Mouse (Mus musculus): ENCODE measurements around the gene Gm14190. TPM values are rescaled to one million over a fixed set of nuclear protein-coding genes. Genes with fewer than 3 reads are reported as not detected.
"Not testable (repeated sequence)": the region's sequence is repeated elsewhere in the genome, so short reads cannot be mapped to it uniquely, and the experiment has no call there.

The Gm14190 gene
- polyA plus RNA-seq (2015; fragmentation: Nextera tagmentation; extraction: Ambion mirVana), result not detected in 2 replicates

DNA sequence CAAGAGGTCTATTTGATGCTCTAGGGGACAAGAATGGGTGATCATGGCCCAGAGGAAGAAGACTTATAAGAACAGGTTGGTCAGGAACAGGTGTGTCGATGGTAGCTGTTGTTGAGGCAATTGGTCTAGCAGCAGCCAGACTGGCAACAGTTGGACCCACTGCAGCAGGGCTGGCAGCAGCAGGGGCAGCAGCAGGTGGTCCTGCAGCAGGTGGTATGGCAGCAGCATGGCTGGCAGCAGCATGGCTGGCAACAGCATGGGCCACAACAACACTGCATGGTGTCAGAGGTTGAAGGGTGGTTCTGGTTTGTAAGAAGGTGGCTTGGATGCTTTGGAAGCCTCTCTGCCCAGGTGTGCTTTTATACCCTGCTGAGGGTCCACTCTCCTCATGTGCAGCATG, at the start of gene Gm14190:
Gene Gm14190 (minus strand): TSS at position 278 of the 400 bp plus-strand sequence.
- H3K36me3 ChIP-seq, result no peaks in the 10 kb centered on the region
- no peaks in the 10 kb centered on the region for H3K4me1 ChIP-seq (replicated peaks)
- no peaks in the 10 kb centered on the region for H3K27me3 ChIP-seq
- 85% methylated on average over 1 of the region's 1 CpGs for WGBS
- no peak within 1 kb of the TSS for H3K27ac ChIP-seq (replicated peaks)
- no peaks in the 10 kb centered on the region for H3K9me3 ChIP-seq
- H3K4me2 ChIP-seq, result no peak within 1 kb of the TSS
- H3K4me3 ChIP-seq, result no peak within 1 kb of the TSS
- no peak for ATAC-seq (ENCODE audit: low read depth)
- H3K9ac ChIP-seq, result no peak within 1 kb of the TSS

DNA sequence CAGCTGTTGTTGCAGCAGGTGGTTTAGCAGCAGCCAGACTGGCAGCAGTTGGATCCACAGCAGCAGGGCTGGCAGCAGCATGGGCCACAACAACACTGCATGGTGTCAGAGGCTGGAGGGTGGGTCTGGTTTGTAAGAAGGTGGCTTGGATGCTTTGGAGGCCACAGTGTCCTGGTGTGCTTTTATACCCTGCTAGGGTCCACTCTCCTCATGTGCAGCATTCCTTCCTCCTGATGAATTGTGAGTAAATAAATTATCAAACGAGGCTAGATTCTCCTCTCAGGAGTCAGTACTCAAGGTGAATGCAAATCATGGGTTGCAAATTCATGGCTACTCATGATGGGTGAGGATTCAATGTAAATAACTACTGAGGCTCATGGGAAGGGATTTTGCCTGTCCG, 43.6 kb upstream of the Gm14190 start, which contains the start of gene Gm14180:
Gene Gm14180 (minus strand): TSS at position 101 of the 400 bp plus-strand sequence.
- H3K9ac ChIP-seq, result no peak within 1 kb of the TSS
- H3K27ac ChIP-seq (replicated peaks), result no peak within 1 kb of the TSS
- H3K4me1 ChIP-seq (replicated peaks), result no peaks in the 10 kb centered on the region
- H3K9me3 ChIP-seq, result no peaks in the 10 kb centered on the region
- H3K36me3 ChIP-seq, result no peaks in the 10 kb centered on the region
- no peak for ATAC-seq (ENCODE audit: low read depth)
- H3K27me3 ChIP-seq, result no peaks in the 10 kb centered on the region
- no peak within 1 kb of the TSS for H3K4me2 ChIP-seq
- 64% methylated on average over 2 of the region's 2 CpGs for WGBS
- no peak within 1 kb of the TSS for H3K4me3 ChIP-seq

- H3K27me3 ChIP-seq, result no peaks in the 10 kb centered on the region
- H3K4me3 ChIP-seq, result no peak overlapping the region
- no peak overlapping the region for H3K4me2 ChIP-seq
- H3K9ac ChIP-seq, result no peak overlapping the region
- H3K9me3 ChIP-seq, result no peaks in the 10 kb centered on the region
- ATAC-seq (ENCODE audit: low read depth), result no peak
- no peaks in the 10 kb centered on the region for H3K36me3 ChIP-seq
- 84% methylated on average over 2 of the region's 2 CpGs for WGBS
- no peaks in the 10 kb centered on the region for H3K4me1 ChIP-seq (replicated peaks)
- H3K27ac ChIP-seq (replicated peaks), result no peak overlapping the region
Measured at GRCm38 (mm10) chr11:99724061-99724460, 33.5 kb upstream of the Gm14190 start.

- Histone ChIP-seq H3K9ac (no peak overlapping the region), H3K27me3 (no peaks in the 10 kb centered on the region), H3K27ac (replicated peaks) (no peak overlapping the region), H3K4me3 (no peak overlapping the region), H3K4me1 (replicated peaks) (no peaks in the 10 kb centered on the region), H3K36me3 (no peaks in the 10 kb centered on the region), H3K9me3 (no peaks in the 10 kb centered on the region), H3K4me2 (no peak overlapping the region)
- no peak for ATAC-seq (ENCODE audit: low read depth)
- WGBS, result 100% methylated on average over 1 of the region's 1 CpGs
Measured at GRCm38 (mm10) chr11:99718759-99719158, 28.2 kb upstream of the Gm14190 start.

DNA sequence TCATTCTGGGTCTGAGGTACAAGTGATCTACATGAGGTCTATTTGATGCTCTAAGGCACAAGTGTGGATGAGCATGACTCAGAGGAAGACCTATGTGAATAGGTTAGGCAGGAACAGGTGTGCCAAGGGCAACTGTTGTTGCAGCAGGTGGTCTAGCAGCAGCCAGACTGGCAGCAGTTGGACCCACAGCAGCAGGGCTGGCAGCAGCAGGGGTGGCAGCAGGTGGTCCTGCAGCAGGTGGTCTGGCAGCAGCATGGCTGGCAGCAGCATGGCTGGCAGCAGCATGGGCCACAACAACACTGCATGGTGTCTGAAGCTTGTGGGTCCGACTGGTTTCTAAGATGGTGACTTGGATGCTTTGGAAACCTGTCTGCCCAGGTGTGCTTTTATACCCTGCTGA, 5.3 kb downstream of the Gm14190 start:
- H3K4me3 ChIP-seq; H3K36me3 ChIP-seq; H3K27me3 ChIP-seq; H3K4me2 ChIP-seq; ATAC-seq (ENCODE audit: low read depth); H3K27ac ChIP-seq (replicated peaks); H3K9me3 ChIP-seq; H3K9ac ChIP-seq; H3K4me1 ChIP-seq (replicated peaks): not testable (repeated sequence)
- WGBS, result 81% methylated on average over 1 of the region's 1 CpGs

DNA sequence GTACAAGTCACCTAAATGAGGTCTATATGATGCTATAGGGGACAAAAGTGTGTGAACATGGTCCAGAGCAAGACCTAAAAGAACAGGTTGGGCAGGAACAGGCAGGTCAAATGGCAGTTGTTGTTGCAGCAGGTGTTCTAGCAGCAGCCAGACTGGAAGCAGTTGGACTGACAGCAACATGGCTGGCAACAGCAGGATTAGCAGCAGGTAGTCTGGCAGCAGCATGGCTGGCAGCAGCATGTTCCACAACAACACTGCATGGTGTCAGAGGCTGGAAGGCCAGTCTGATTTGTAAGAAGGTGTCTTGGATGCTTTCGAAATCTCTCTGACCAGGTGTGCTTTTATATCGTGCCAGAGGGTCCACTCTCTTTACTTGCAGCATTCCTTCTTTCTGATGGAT, 7.1 kb downstream of the Gm14190 start:
- no peak for ATAC-seq (ENCODE audit: low read depth)
- Histone ChIP-seq H3K4me3 (no peak overlapping the region), H3K27ac (replicated peaks) (no peak overlapping the region), H3K4me1 (replicated peaks) (no peaks in the 10 kb centered on the region), H3K4me2 (no peak overlapping the region), H3K9me3 (no peaks in the 10 kb centered on the region), H3K27me3 (no peaks in the 10 kb centered on the region), H3K9ac (no peak overlapping the region), H3K36me3 (no peaks in the 10 kb centered on the region)
- 80% methylated on average over 2 of the region's 2 CpGs for WGBS

DNA sequence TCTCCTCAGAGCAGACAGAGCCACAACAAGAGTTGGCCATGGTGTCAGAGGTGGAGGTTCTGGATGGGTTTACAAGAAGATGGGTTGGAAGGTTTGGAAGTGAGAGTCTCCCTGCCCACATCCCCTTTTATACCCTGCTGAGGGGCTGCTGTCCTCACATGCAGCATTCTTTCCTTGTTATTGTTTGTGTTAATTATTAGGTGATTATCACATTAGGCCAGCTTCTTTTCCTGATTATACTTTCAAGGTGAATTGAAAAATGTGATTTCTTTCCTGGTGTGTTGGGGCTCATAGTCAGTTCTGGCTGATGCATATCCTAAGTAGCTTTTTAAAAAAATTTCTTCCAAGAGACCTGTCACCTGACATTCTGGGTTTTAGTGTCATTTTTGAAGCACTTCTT, 24.7 kb downstream of the Gm14190 start, which contains the start of gene Krtap4-6:
Gene Krtap4-6 (minus strand): TSS at position 101 of the 400 bp plus-strand sequence.
- no peak within 1 kb of the TSS for H3K4me3 ChIP-seq
- no peak within 1 kb of the TSS for H3K4me2 ChIP-seq
- H3K9ac ChIP-seq, result no peak within 1 kb of the TSS
- no peaks in the 10 kb centered on the region for H3K9me3 ChIP-seq
- no peak within 1 kb of the TSS for H3K27ac ChIP-seq (replicated peaks)
- H3K36me3 ChIP-seq, result no peaks in the 10 kb centered on the region
- no peaks in the 10 kb centered on the region for H3K27me3 ChIP-seq
- ATAC-seq (ENCODE audit: low read depth), result no peak
- H3K4me1 ChIP-seq (replicated peaks), result no peaks in the 10 kb centered on the region

DNA sequence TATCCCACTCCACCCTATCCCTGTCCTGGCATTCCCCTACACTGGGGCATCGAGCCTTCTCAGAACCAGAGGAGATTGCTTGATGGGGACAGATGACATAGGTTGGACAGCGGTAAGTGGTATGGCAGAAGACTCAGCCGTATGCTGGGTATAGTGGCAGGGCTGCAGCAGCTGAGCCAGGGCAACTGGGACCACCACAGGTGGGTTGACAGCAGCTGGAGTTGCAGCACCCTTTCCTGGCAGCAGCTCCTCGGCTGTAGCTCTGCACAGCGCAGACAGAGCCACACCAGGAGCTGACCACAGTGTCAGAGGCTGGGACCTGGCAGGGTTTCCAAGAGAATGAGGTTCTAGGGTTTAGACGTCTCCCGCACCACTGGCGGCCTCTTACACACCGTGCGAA, 27.7 kb downstream of the Gm14190 start:
- no peaks in the 10 kb centered on the region for H3K27me3 ChIP-seq
- no peaks in the 10 kb centered on the region for H3K9me3 ChIP-seq
- H3K27ac ChIP-seq (replicated peaks), result no peak overlapping the region
- ATAC-seq (ENCODE audit: low read depth), result no peak
- no peak overlapping the region for H3K4me3 ChIP-seq
- no peak overlapping the region for H3K9ac ChIP-seq
- WGBS, result 86% methylated on average over 10 of the region's 10 CpGs
- H3K4me1 ChIP-seq (replicated peaks), result no peaks in the 10 kb centered on the region
- no peak overlapping the region for H3K4me2 ChIP-seq
- no peaks in the 10 kb centered on the region for H3K36me3 ChIP-seq

DNA sequence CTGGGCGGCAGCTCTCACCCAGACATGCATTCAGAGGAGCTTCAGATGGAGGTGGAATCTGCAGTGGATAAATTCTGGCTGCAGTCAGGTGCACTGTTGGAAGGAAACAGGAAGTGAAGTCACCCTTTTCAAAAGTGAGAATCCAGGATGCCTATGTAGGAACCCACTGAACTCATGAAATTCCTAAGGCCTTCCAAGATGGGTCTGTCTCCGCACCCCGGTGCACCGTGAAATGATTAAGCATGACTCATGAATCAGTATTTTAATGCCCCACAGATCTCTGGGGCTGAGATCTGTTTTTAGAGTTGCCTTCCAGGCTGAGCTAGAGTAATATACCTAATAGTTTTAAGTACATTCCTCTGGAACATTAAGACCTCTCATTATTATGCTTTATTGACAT, 31.3 kb downstream of the Gm14190 start:
- Histone ChIP-seq H3K4me1 (replicated peaks) (no peaks in the 10 kb centered on the region), H3K27ac (replicated peaks) (no peak overlapping the region), H3K9ac (no peak overlapping the region), H3K4me3 (no peak overlapping the region), H3K27me3 (no peaks in the 10 kb centered on the region), H3K36me3 (no peaks in the 10 kb centered on the region), H3K4me2 (no peak overlapping the region), H3K9me3 (no peaks in the 10 kb centered on the region)
- 77% methylated on average over 4 of the region's 4 CpGs for WGBS
- no peak for ATAC-seq (ENCODE audit: low read depth)

GRCm38 (mm10) chr11:99658467-99659010, 32.0 kb downstream of the Gm14190 start, which contains the start of gene Gm11563:
Gm11563 (minus strand) TSS chr11:99658960.
- H3K4me2 ChIP-seq; H3K4me3 ChIP-seq; ATAC-seq (ENCODE audit: low read depth); H3K27ac ChIP-seq (replicated peaks); H3K4me1 ChIP-seq (replicated peaks); H3K36me3 ChIP-seq; H3K9ac ChIP-seq; H3K9me3 ChIP-seq; H3K27me3 ChIP-seq: not testable (repeated sequence)
- WGBS, result 57% methylated on average over 10 of the region's 10 CpGs

- no peak overlapping the region for H3K4me2 ChIP-seq
- H3K36me3 ChIP-seq, result no peaks in the 10 kb centered on the region
- H3K4me3 ChIP-seq, result no peak overlapping the region
- whole genome bisulfite sequencing, result 40% methylated on average over 5 of the region's 5 CpGs
- ATAC-seq (ENCODE audit: low read depth), result no peak
- no peaks in the 10 kb centered on the region for H3K4me1 ChIP-seq (replicated peaks)
- H3K27ac ChIP-seq (replicated peaks), result no peak overlapping the region
- no peaks in the 10 kb centered on the region for H3K27me3 ChIP-seq
- H3K9me3 ChIP-seq, result no peaks in the 10 kb centered on the region
- H3K9ac ChIP-seq, result no peak overlapping the region
Measured at GRCm38 (mm10) chr11:99657051-99657450, 33.5 kb downstream of the Gm14190 start.

GRCm38 (mm10) chr11:99650136-99650535, 40.4 kb downstream of the Gm14190 start, which contains the start of gene Gm11555:
Gm11555 (minus strand) TSS chr11:99650236.
- no peak for ATAC-seq (ENCODE audit: low read depth)
- no peak within 1 kb of the TSS for H3K9ac ChIP-seq
- no peaks in the 10 kb centered on the region for H3K4me1 ChIP-seq (replicated peaks)
- no peak within 1 kb of the TSS for H3K4me2 ChIP-seq
- H3K27me3 ChIP-seq, result no peaks in the 10 kb centered on the region
- WGBS, result 82% methylated on average over 2 of the region's 2 CpGs
- no peaks in the 10 kb centered on the region for H3K9me3 ChIP-seq
- no peak within 1 kb of the TSS for H3K4me3 ChIP-seq
- H3K27ac ChIP-seq (replicated peaks), result no peak within 1 kb of the TSS
- no peaks in the 10 kb centered on the region for H3K36me3 ChIP-seq

DNA sequence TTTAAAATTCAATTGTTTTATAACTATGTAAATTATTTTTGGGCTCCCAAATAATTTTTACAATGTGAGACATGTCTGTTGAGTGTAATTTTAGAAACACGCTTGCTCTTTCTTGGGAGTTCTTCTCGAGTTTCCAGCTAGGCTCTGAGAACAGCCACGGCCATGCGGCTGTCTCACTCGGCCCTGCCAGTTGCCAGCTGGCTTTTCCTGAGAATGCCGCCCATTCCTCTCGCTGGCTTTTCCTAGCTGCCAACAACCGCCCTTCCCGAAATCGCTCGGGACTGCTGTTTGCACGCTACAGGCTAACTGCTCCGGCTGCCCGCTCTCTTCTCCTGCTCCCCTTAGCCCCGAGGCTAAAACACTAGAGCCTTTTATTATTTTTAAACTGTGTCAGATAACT, 44.1 kb downstream of the Gm14190 start:
- H3K4me1 ChIP-seq (replicated peaks), result no peaks in the 10 kb centered on the region
- H3K4me2 ChIP-seq, result no peak overlapping the region
- no peak overlapping the region for H3K9ac ChIP-seq
- no peak for ATAC-seq (ENCODE audit: low read depth)
- 90% methylated on average over 15 of the region's 15 CpGs for WGBS
- H3K27me3 ChIP-seq, result no peaks in the 10 kb centered on the region
- no peaks in the 10 kb centered on the region for H3K9me3 ChIP-seq
- no peak overlapping the region for H3K27ac ChIP-seq (replicated peaks)
- H3K36me3 ChIP-seq, result no peaks in the 10 kb centered on the region
- H3K4me3 ChIP-seq, result no peak overlapping the region

All from neural tube, embryonic 13.5 days (tissue).